Mouse (Mus musculus): ENCODE data around the gene Dclre1c. TPM values are rescaled to one million over a fixed set of nuclear protein-coding genes. Genes with fewer than 3 reads are reported as not detected.

Dclre1c gene
- polyA plus RNA-seq (2014; fragmentation: Illumina TruSeq; extraction: RNeasy Lipid Tissue Mini Kit (QIAGEN cat#74804)), result 7.8 TPM

DNA sequence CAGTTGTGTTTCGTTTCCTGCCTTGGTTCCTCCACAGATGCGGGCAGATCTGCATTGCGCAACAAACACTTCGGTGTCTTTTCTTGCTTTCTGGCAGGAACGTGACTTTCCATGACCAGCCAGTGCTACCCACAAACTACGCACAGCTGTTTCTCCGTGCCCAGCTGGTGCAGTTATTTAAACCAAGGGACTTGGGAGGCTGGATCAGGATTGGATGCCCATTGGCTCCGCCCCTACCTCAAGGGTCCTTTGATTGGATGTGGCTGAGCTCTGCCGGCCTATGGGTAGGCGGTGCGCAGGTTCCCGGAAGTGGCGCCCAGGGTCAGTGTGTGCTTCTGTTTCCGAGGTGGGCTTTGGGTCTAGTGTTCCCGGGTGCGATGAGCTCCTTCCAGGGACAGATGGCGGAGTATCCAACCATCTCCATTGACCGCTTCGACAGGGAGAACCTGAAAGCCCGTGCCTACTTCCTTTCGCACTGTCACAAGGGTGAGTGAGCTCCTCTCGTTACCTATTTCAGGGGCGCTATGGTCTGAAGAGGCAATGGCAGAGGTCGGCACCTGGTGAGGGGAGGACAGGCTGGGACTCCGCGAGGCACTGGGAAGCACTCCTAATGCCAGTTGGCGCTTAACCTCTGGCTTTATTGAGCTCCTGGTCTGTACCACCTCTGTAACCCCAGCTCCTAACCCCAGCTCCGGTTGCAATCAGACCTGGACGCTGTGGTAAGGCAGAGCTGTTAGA lies at the start of gene Dclre1c:
Gene Dclre1c, plus strand, starts transcription at position 291 of the 738 bp plus-strand sequence.

DNA sequence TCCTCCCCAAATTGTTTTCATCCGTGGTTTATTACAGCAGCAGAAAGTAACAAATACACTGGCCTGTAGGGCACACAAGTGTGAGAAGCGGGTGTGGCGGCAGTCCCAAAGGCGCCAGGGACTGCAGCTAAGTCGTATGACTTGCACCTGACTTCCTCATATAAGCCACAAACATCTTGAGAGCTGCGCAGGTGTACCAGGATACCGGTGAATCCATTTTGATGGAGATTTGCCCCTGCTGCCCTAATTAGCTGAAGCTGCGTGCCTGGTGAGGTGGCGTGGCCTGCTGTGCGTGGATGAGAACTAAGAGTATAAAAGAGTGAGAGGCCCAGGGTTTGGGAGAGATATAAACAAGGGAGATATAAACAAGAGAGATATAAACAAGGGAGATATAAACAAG lies 26.8 kb upstream of the Dclre1c start, which contains the start of gene Olah:
Gene Olah, minus strand, starts transcription at position 101 of the 400 bp plus-strand sequence.

DNA sequence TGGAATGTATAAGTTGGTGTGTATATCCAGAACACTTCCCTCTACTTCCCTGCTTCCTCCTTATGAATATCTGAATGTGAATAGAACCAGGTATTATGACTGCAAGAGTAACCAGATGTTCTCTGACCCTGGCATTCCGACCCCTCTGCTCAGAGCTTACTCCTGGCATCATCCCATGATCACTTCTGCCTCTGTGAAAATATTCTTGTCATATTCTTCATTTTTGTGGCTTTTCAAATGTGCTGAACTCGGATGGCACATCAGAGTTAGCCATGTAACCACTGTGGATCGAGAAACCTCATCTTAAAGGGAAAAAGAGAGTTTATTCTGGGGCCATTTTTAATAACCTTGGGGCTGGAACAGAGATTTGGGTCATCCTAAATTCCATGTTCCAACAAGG lies 1.4 kb upstream of the Dclre1c start, which contains the start of gene Meig1:
Gene Meig1, minus strand, starts transcription at position 101 of the 400 bp plus-strand sequence.

DNA sequence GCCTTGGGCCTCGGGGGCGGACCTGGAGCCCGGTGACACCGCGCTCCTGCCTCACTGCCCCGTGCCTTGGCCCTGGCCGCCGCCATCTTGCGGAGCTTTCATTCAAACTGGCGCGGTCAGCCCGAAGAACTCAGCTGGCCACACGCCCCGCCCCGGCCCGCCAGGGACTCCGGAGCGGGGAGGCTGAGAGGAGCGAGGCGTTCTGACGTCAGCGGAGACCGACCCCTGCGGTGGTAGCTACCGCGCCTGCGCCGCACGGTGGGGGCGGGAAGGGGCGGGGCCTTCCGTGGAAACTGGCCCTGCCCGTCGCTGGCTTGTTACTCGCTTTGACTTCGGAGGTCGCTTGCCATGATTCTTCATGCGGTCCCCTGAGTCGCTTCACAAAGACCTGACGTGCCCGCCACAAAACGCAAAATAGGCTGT lies 50.9 kb downstream of the Dclre1c start, which contains the start of gene Suv39h2:
Gene Suv39h2, minus strand, starts transcription at position 171 of the 423 bp plus-strand sequence.

DNA sequence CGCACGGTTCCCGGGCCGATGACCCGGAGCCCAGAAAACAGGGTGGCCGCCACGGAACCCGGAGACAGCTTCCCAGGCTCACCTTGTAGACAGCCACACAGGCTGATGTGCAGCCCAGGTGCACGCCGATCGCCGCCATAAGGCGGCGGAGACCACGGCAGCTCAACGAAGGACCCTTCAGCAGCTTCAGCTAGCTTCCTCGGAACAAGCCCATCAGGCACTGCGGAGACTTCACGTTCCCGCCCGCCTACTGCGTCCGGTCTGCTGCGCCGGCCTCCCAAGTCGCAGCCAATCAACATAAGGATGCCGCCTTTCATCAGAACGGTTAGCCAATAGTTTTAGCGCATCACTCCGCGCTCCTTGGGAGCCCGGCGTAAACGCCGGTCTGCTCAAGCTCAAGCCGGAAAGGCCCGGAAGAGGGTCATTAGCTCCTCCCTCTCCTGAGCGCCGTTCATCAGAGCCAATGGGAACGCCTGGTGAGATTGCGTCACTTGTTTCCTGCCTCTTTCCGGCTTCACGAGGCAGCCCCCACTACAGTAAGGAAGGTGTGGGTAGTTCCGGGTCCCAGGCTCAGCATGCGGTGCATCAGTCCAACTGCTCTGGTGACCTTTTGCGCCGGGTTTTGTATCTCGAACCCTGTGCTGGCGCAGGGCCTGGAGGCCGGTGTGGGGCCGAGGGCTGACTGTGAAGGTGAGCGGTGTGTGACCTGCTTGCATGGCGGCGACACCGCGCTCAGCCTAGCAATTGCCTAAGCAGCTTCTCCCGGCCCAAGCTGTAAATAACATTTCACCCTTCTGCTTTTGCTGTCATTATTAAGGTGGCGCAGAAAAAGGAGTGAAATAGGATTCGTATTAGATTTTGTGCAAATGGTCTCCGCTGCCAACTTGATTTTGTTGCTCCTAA lies 88.9 kb downstream of the Dclre1c start, which contains the start of the genes Gm45902, Hspa14 and Cdnf:
Gene Gm45902, minus strand, starts transcription at position 239 of the 903 bp plus-strand sequence.
Gene Hspa14, minus strand, starts transcription at position 263 of the 903 bp plus-strand sequence.
Gene Cdnf, plus strand, starts transcription at position 479 of the 903 bp plus-strand sequence.

Other genes with a start within 250 kb of the Dclre1c start
- 167 TPM for gene Nmt2, start 139.9 kb upstream of the Dclre1c start, polyA plus RNA-seq (2014; fragmentation: Illumina TruSeq; extraction: RNeasy Lipid Tissue Mini Kit (QIAGEN cat#74804))
- gene Rpp38, start 91.5 kb upstream of the Dclre1c start, polyA plus RNA-seq (2014; fragmentation: Illumina TruSeq; extraction: RNeasy Lipid Tissue Mini Kit (QIAGEN cat#74804)), result 27.7 TPM
- gene Acbd7, start 88.0 kb upstream of the Dclre1c start, polyA plus RNA-seq (2014; fragmentation: Illumina TruSeq; extraction: RNeasy Lipid Tissue Mini Kit (QIAGEN cat#74804)), result not detected
- 3.8 TPM for gene Olah, start 26.9 kb upstream of the Dclre1c start, polyA plus RNA-seq (2014; fragmentation: Illumina TruSeq; extraction: RNeasy Lipid Tissue Mini Kit (QIAGEN cat#74804))
- gene Meig1, start 1.5 kb upstream of the Dclre1c start, polyA plus RNA-seq (2014; fragmentation: Illumina TruSeq; extraction: RNeasy Lipid Tissue Mini Kit (QIAGEN cat#74804)), result 12.9 TPM
- gene Suv39h2, start 50.9 kb downstream of the Dclre1c start, polyA plus RNA-seq (2014; fragmentation: Illumina TruSeq; extraction: RNeasy Lipid Tissue Mini Kit (QIAGEN cat#74804)), result 35.4 TPM
- 5.0 TPM for gene Gm45902, start 88.7 kb downstream of the Dclre1c start, polyA plus RNA-seq (2014; fragmentation: Illumina TruSeq; extraction: RNeasy Lipid Tissue Mini Kit (QIAGEN cat#74804))
- 52.7 TPM for gene Hspa14, start 88.7 kb downstream of the Dclre1c start, polyA plus RNA-seq (2014; fragmentation: Illumina TruSeq; extraction: RNeasy Lipid Tissue Mini Kit (QIAGEN cat#74804))
- 3.3 TPM for gene Cdnf, start 88.9 kb downstream of the Dclre1c start, polyA plus RNA-seq (2014; fragmentation: Illumina TruSeq; extraction: RNeasy Lipid Tissue Mini Kit (QIAGEN cat#74804))
- gene Fam107b, start 146.4 kb downstream of the Dclre1c start, polyA plus RNA-seq (2014; fragmentation: Illumina TruSeq; extraction: RNeasy Lipid Tissue Mini Kit (QIAGEN cat#74804)), result 87.7 TPM

Measured in ovary, adult 10 weeks (tissue).